Mouse (Mus musculus): ENCODE measurements at regions not wholly inside any gene's neighbourhood (a gene's known extent, or its start where the extent isn't known, plus 50 kb on each side); places are given as distances from the start of the nearest gene placed in this dataset.

- TF ChIP-seq EP300 (IDR thresholded peaks at IDR 0.05; ENCODE audit: low read depth) (no peak), CTCF (IDR thresholded peaks at IDR 0.05; ENCODE audit: low read depth) (no peak)
- H3K36me3 ChIP-seq (replicated peaks; ENCODE audit: insufficient read depth, low read length), result no peaks in the 10 kb centered on the region
- ATAC-seq, result no peak
- no peak overlapping the region for H3K4me3 ChIP-seq (ENCODE audit: low read depth, low read length)
- H3K9ac ChIP-seq (replicated peaks), result no peak overlapping the region
- no peaks in the 10 kb centered on the region for H3K27me3 ChIP-seq (ENCODE audit: insufficient read depth, low read length)
- no peak overlapping the region for H3K4me2 ChIP-seq (ENCODE audit: low read depth, low read length)
- no peaks in the 10 kb centered on the region for H3K4me1 ChIP-seq (ENCODE audit: insufficient read depth)
- H3K27ac ChIP-seq (ENCODE audit: low read depth), result no peak overlapping the region
- no peaks in the 10 kb centered on the region for H3K9me3 ChIP-seq (ENCODE audit: low read length)
- DNase-seq, result no peak
- WGBS (ENCODE audit: insufficient replicate concordance), result 38% methylated on average over 6 of the region's 6 CpGs
Observed at GRCm38 (mm10) chr15:32003489-32003888, 173.6 kb upstream of the Tas2r119 start.

- ATAC-seq (no peak), DNase-seq (no peak)
- 28% methylated on average over 5 of the region's 5 CpGs for whole genome bisulfite sequencing (ENCODE audit: insufficient replicate concordance)
- Histone ChIP-seq H3K9ac (replicated peaks) (no peak overlapping the region), H3K36me3 (replicated peaks; ENCODE audit: insufficient read depth, low read length) (no peaks in the 10 kb centered on the region), H3K27ac (ENCODE audit: low read depth) (no peak overlapping the region), H3K9me3 (ENCODE audit: low read length) (no peaks in the 10 kb centered on the region), H3K4me2 (ENCODE audit: low read depth, low read length) (no peak overlapping the region), H3K4me3 (ENCODE audit: low read depth, low read length) (no peak overlapping the region), H3K4me1 (ENCODE audit: insufficient read depth) (no peaks in the 10 kb centered on the region), H3K27me3 (ENCODE audit: insufficient read depth, low read length) (no peaks in the 10 kb centered on the region)
- no peak for TF ChIP-seq EP300 (IDR thresholded peaks at IDR 0.05; ENCODE audit: low read depth)
- TF ChIP-seq CTCF (IDR thresholded peaks at IDR 0.05; ENCODE audit: low read depth), result no peak
Observed at GRCm38 (mm10) chr15:32005986-32006385, 171.1 kb upstream of the Tas2r119 start.

GRCm38 (mm10) chr15:32009818-32010217, 167.3 kb upstream of the Tas2r119 start:
- Histone ChIP-seq H3K4me3 (ENCODE audit: low read depth, low read length) (no peak overlapping the region), H3K4me2 (ENCODE audit: low read depth, low read length) (no peak overlapping the region), H3K9ac (replicated peaks) (no peak overlapping the region), H3K27ac (ENCODE audit: low read depth) (no peak overlapping the region), H3K9me3 (ENCODE audit: low read length) (no peaks in the 10 kb centered on the region), H3K36me3 (replicated peaks; ENCODE audit: insufficient read depth, low read length) (no peaks in the 10 kb centered on the region), H3K4me1 (ENCODE audit: insufficient read depth) (no peaks in the 10 kb centered on the region), H3K27me3 (ENCODE audit: insufficient read depth, low read length) (no peaks in the 10 kb centered on the region)
- WGBS (ENCODE audit: insufficient replicate concordance), result 76% methylated on average over 3 of the region's 3 CpGs
- DNase-seq, result no peak
- TF ChIP-seq CTCF (IDR thresholded peaks at IDR 0.05; ENCODE audit: low read depth), result 0 out of 2 replicates have a peak, but pooled peaks have one; percentile 15
- no peak for TF ChIP-seq EP300 (IDR thresholded peaks at IDR 0.05; ENCODE audit: low read depth)
- ATAC-seq, result no peak

GRCm38 (mm10) chr15:32012044-32012443, 165.0 kb upstream of the Tas2r119 start:
- Histone ChIP-seq H3K36me3 (replicated peaks; ENCODE audit: insufficient read depth, low read length) (no peaks in the 10 kb centered on the region), H3K27ac (ENCODE audit: low read depth) (no peak overlapping the region), H3K4me3 (ENCODE audit: low read depth, low read length) (no peak overlapping the region), H3K4me1 (ENCODE audit: insufficient read depth) (no peaks in the 10 kb centered on the region), H3K9me3 (ENCODE audit: low read length) (no peaks in the 10 kb centered on the region), H3K27me3 (ENCODE audit: insufficient read depth, low read length) (no peaks in the 10 kb centered on the region), H3K4me2 (ENCODE audit: low read depth, low read length) (no peak overlapping the region), H3K9ac (replicated peaks) (no peak overlapping the region)
- DNase-seq (peak; percentile 35), ATAC-seq (no peak)
- WGBS (ENCODE audit: insufficient replicate concordance), result 42% methylated on average over 2 of the region's 2 CpGs
- no peak for TF ChIP-seq EP300 (IDR thresholded peaks at IDR 0.05; ENCODE audit: low read depth)
- TF ChIP-seq CTCF (IDR thresholded peaks at IDR 0.05; ENCODE audit: low read depth), result peak; percentile 69

GRCm38 (mm10) chr15:32012838-32013237, 164.3 kb upstream of the Tas2r119 start:
- no peaks in the 10 kb centered on the region for H3K4me1 ChIP-seq (ENCODE audit: insufficient read depth)
- H3K27ac ChIP-seq (ENCODE audit: low read depth), result no peak overlapping the region
- H3K9ac ChIP-seq (replicated peaks), result no peak overlapping the region
- H3K4me2 ChIP-seq (ENCODE audit: low read depth, low read length), result no peak overlapping the region
- H3K27me3 ChIP-seq (ENCODE audit: insufficient read depth, low read length), result no peaks in the 10 kb centered on the region
- H3K9me3 ChIP-seq (ENCODE audit: low read length), result no peaks in the 10 kb centered on the region
- 51% methylated on average over 5 of the region's 5 CpGs for WGBS (ENCODE audit: insufficient replicate concordance)
- no peak overlapping the region for H3K4me3 ChIP-seq (ENCODE audit: low read depth, low read length)
- ATAC-seq (no peak), DNase-seq (no peak)
- H3K36me3 ChIP-seq (replicated peaks; ENCODE audit: insufficient read depth, low read length), result no peaks in the 10 kb centered on the region
- no peak for TF ChIP-seq CTCF (IDR thresholded peaks at IDR 0.05; ENCODE audit: low read depth)
- no peak for TF ChIP-seq EP300 (IDR thresholded peaks at IDR 0.05; ENCODE audit: low read depth)

- Histone ChIP-seq H3K27ac (ENCODE audit: low read depth) (no peak overlapping the region), H3K27me3 (ENCODE audit: insufficient read depth, low read length) (no peaks in the 10 kb centered on the region), H3K4me2 (ENCODE audit: low read depth, low read length) (no peak overlapping the region), H3K9me3 (ENCODE audit: low read length) (no peaks in the 10 kb centered on the region), H3K9ac (replicated peaks) (no peak overlapping the region), H3K4me1 (ENCODE audit: insufficient read depth) (no peaks in the 10 kb centered on the region), H3K36me3 (replicated peaks; ENCODE audit: insufficient read depth, low read length) (no peaks in the 10 kb centered on the region), H3K4me3 (ENCODE audit: low read depth, low read length) (no peak overlapping the region)
- DNase-seq, result no peak
- no peak for ATAC-seq
- TF ChIP-seq EP300 (IDR thresholded peaks at IDR 0.05; ENCODE audit: low read depth), result no peak
- TF ChIP-seq CTCF (IDR thresholded peaks at IDR 0.05; ENCODE audit: low read depth), result no peak
- WGBS (ENCODE audit: insufficient replicate concordance), result 60% methylated on average over 4 of the region's 4 CpGs
Observed at GRCm38 (mm10) chr15:32015169-32015568, 161.9 kb upstream of the Tas2r119 start.

Measured in liver, postnatal 0 days (tissue).